Mouse (Mus musculus) ES-E14 (cell line): ENCODE results near the gene Otud7a. TPM values are rescaled to one million over a fixed set of nuclear protein-coding genes. Genes with fewer than 3 reads are reported as not detected.

ENCODE experiments used
- DNase-seq: peaks from one replicate; pipeline ENCODE4 v3.0.0-alpha.2; 2013; ENCODE audit warnings: low read depth, low spot score
- H3K27ac ChIP-seq: 2 replicates; pipeline ENCODE4 v1.5.1; 2012; ENCODE audit warnings: low read depth, mild to moderate bottlenecking, low read length, moderate library complexity, mixed read lengths; ENCODE audit not compliant: poor library complexity, insufficient read depth, severe bottlenecking
- H3K36me3 ChIP-seq: 2 replicates; pipeline ENCODE4 v1.6.1; 2012; ENCODE audit warnings: mild to moderate bottlenecking, low read length, moderate library complexity, mixed read lengths; ENCODE audit not compliant: control insufficient read depth, poor library complexity, insufficient read depth, severe bottlenecking
- H3K4me1 ChIP-seq, 2 experiments: fragments of 150-350 bp in 1 of 2; sonication (generic) in 1 of 2; 2 replicates each; pipeline ENCODE4 v1.6.1; 2012; ENCODE audit warnings: low read length in 2 of 2, mild to moderate bottlenecking in 1 of 2, mixed read lengths in 1 of 2; ENCODE audit not compliant: control insufficient read depth in 2 of 2, insufficient read depth in 2 of 2, poor library complexity in 1 of 2
- H3K4me3 ChIP-seq, 2 experiments: fragments of 150-350 bp in 1 of 2; sonication (generic) in 1 of 2; 2 replicates each; pipeline ENCODE4 v1.5.1; 2012; ENCODE audit warnings: low read length in 2 of 2, low read depth in 1 of 2, mild to moderate bottlenecking in 1 of 2, mixed read lengths in 1 of 2; ENCODE audit not compliant: insufficient read depth in 1 of 2, poor library complexity in 1 of 2, severe bottlenecking in 1 of 2
- H3K9ac ChIP-seq: 2 replicates; pipeline ENCODE4 v1.6.1; 2012; ENCODE audit warnings: low read depth, mild to moderate bottlenecking, low read length, mixed read lengths; ENCODE audit not compliant: poor library complexity, insufficient read depth, severe bottlenecking
- H3K9me3 ChIP-seq: fragments of 150-350 bp; sonication (generic); 2 replicates; pipeline ENCODE4 v1.6.1; 2012; ENCODE audit warnings: low read depth, mild to moderate bottlenecking, low read length; ENCODE audit not compliant: control insufficient read depth, insufficient read depth
- CHD2 ChIP-seq: IDR thresholded peaks from 2 replicates; pipeline ENCODE4 v1.6.1; 2014; ENCODE audit warnings: mild to moderate bottlenecking, low read depth, low read length, inconsistent platforms
- HCFC1 ChIP-seq: IDR thresholded peaks from 2 replicates; pipeline ENCODE4 v1.6.1; 2012; ENCODE audit warnings: low read length, inconsistent platforms, borderline replicate concordance; ENCODE audit not compliant: insufficient read depth
- MAFK ChIP-seq: IDR thresholded peaks from 2 replicates; pipeline ENCODE4 v1.6.1; 2014; ENCODE audit warnings: mild to moderate bottlenecking, low read depth, low read length, inconsistent platforms; ENCODE audit not compliant: insufficient read depth
- ZC3H11A ChIP-seq: IDR thresholded peaks from 2 replicates; pipeline ENCODE4 v1.6.1; 2012; ENCODE audit warnings: low read depth, mild to moderate bottlenecking, inconsistent platforms, low read length, borderline replicate concordance
- ZNF384 ChIP-seq: IDR thresholded peaks from 2 replicates; pipeline ENCODE4 v1.6.1; 2012; ENCODE audit warnings: low read depth, low read length, inconsistent platforms
- in situ Hi-C, 2 experiments: fragments of 600-800 bp; cut with MboI; formaldehyde crosslinking; loops; one replicate each; pipeline ENCODE4 v1.15.1; 2025; ENCODE audit warnings: low sequenced_read_pairs in 2 of 2, inconsistent platforms in 1 of 2; ENCODE audit not compliant: unreplicated experiment in 2 of 2
- total RNA-seq: library from RNA; depleted of rRNA; stranded (reverse); fragments of 300-350 nt; gene quantifications from 2 replicates; pipeline ENCODE4 v1.2.3, GENCODE M21; 2012

Otud7a gene
- total RNA-seq, 1 experiment: 0.98 TPM

GRCm38 (mm10) chr7:63754573-63755475 is 310.3 kb downstream of the Otud7a start:
- no peak overlapping the region for H3K27ac ChIP-seq

GRCm38 (mm10) chr7:63755476-63755948 is 311.0 kb downstream of the Otud7a start:
- Histone ChIP-seq H3K9ac (no peak overlapping the region), H3K4me3 (peak overlapping the region; percentile 11 to 34; a peak in 2 of 4 replicates), H3K4me1 (peaks cover 0 to 4% of the 10 kb centered on the region in 2 experiments; a peak in 1 of 4 replicates), H3K36me3 (no peaks in the 10 kb centered on the region), H3K27ac (no peak overlapping the region), H3K9me3 (no peaks in the 10 kb centered on the region)
- in situ Hi-C loops: no loop called here
- no peak for TF ChIP-seq HCFC1
- TF ChIP-seq CHD2: no peak
- no peak for TF ChIP-seq ZNF384
- no peak for TF ChIP-seq MAFK
- TF ChIP-seq ZC3H11A: no peak
- peak; percentile 85 for DNase-seq

More at GRCm38 (mm10) chr7:63754573-63755475, 310.3 kb downstream of the Otud7a start:
- in situ Hi-C loops: no loop called here
- H3K4me3 ChIP-seq: peak overlapping the region; percentile 11 to 34; a peak in 3 of 4 replicates
- peaks cover 0 to 4% of the 10 kb centered on the region in 2 experiments; a peak in 1 of 4 replicates for H3K4me1 ChIP-seq
- TF ChIP-seq CHD2 (no peak), HCFC1 (no peak), ZC3H11A (no peak), ZNF384 (no peak), MAFK (no peak)
- H3K36me3 ChIP-seq: no peaks in the 10 kb centered on the region
- DNase-seq: no peak
- no peaks in the 10 kb centered on the region for H3K9me3 ChIP-seq
- no peak overlapping the region for H3K9ac ChIP-seq

GRCm38 (mm10) chr7:63757136-63757677 is 312.7 kb downstream of the Otud7a start:
- H3K36me3 ChIP-seq: no peaks in the 10 kb centered on the region
- in situ Hi-C loops: no loop called here
- no peak overlapping the region; the same call in 1 of the 2 replicates for H3K9ac ChIP-seq
- H3K4me1 ChIP-seq: peaks cover 0 to 4% of the 10 kb centered on the region in 2 experiments; a peak in 1 of 4 replicates
- peak overlapping the region; percentile 37 to 68; a peak in 3 of 4 replicates for H3K4me3 ChIP-seq
- TF ChIP-seq MAFK: no peak
- no peak for DNase-seq
- no peaks in the 10 kb centered on the region for H3K9me3 ChIP-seq
- H3K27ac ChIP-seq: no peak overlapping the region

GRCm38 (mm10) chr7:63757678-63758239 is 313.2 kb downstream of the Otud7a start:
- no peak for TF ChIP-seq HCFC1
- no peak for TF ChIP-seq ZC3H11A
- TF ChIP-seq CHD2: no peak
- TF ChIP-seq ZNF384: no peak
- no peak for TF ChIP-seq MAFK
- Histone ChIP-seq H3K9ac (peak overlapping the region; percentile 62), H3K36me3 (no peaks in the 10 kb centered on the region), H3K4me1 (peaks cover 0 to 4% of the 10 kb centered on the region in 2 experiments; a peak in 1 of 4 replicates), H3K27ac (no peak overlapping the region), H3K9me3 (no peaks in the 10 kb centered on the region), H3K4me3 (peak overlapping the region; percentile 37 to 68; a peak in 3 of 4 replicates)
- in situ Hi-C loops: no loop called here
- no peak for DNase-seq
